In the genomic region with DNA sequence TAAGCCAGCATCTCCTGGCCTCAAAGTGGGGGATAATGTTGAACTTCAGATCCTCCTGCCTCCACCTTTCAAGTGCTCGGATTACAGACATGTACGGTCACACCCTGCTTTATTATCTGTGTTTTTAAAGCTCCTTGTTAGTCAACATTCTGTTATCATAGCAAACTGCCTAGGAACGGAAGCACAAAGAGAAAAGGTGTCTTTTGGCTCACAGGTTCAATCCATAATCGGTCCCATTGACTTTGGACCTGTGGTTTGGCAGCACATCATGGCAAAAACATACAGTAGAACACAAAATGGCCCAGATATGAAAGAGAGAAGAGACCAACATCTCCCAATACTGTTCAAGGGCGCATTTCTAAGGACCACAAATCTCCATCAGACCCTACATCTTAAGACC, we compare ENCODE assay signal across 19 mouse cellular contexts. TPM values are rescaled to one million over a fixed set of nuclear protein-coding genes. Genes with fewer than 3 reads are reported as not detected.
DNase-seq lines count a peak whose midpoint lies in the region; ATAC-seq and TF ChIP-seq lines count a peak whose summit lies in the region.
"Had no signal": no experiment of that assay in that cellular context is flagged by ENCODE, and none has a peak within 500 bp of the region (broad histone marks: within the 10 kb centered on the region; RNA-seq: fewer than 3 reads in every experiment).

No protein-coding gene starts in this region.

- no peak overlapping the region for H3K4me3 ChIP-seq in liver, adult 2 months (ENCODE audit: insufficient read depth, low read depth, low read length)
- no peak overlapping the region for H3K4me3 ChIP-seq in liver, embryonic 12.5 days

- peak overlapping the region; percentile 79 for H3K27ac ChIP-seq in liver, adult 2 months (replicated peaks; ENCODE audit: insufficient read depth, low read depth, low read length)
- no peak overlapping the region for H3K27ac ChIP-seq in liver, embryonic 12.5 days

- H3K4me1 ChIP-seq in liver, adult 2 months (ENCODE audit: control insufficient read depth, insufficient read depth, low read length), result peaks cover 8% of the 10 kb centered on the region
- peaks cover 5% of the 10 kb centered on the region; the same call in 1 of the 2 replicates for H3K4me1 ChIP-seq in liver, embryonic 12.5 days

- ATAC-seq in liver, embryonic 12.5 days, result no peak
- ATAC-seq: activated CD4-positive, CD25-positive, alpha-beta regulatory T cell, adult 4 months; CD4-positive, CD25-positive, alpha-beta regulatory T cell, adult 4 months; Patski had no signal

- intact Hi-C loops in heart, postnatal 25 days (cut with DNase I), result no loop called here

- no peak for TF ChIP-seq POLR2A in liver, adult 2 months (IDR thresholded peaks at IDR 0.05; ENCODE audit: extremely low read depth, insufficient read depth, low read length)

- WGBS in liver, adult 2 months, result 33% methylated on average over 5 of the region's 5 CpGs
- 64% methylated on average over 5 of the region's 5 CpGs for WGBS in liver, embryonic 12.5 days (ENCODE audit: insufficient replicate concordance)

- H3K27me3 ChIP-seq in liver, adult 2 months (ENCODE audit: control insufficient read depth, insufficient read depth, low read length), result no peaks in the 10 kb centered on the region
- no peaks in the 10 kb centered on the region for H3K27me3 ChIP-seq in liver, embryonic 12.5 days (replicated peaks)
- H3K27me3 ChIP-seq: CH12.LX, Patski had no signal

- no peaks in the 10 kb centered on the region for H3K9me3 ChIP-seq in liver, embryonic 12.5 days (replicated peaks)
- H3K9me3 ChIP-seq: G1E had no signal

- peak; percentile 34 for DNase-seq in heart, adult 11 months
- DNase-seq in heart, postnatal 25 days (ENCODE audit: low spot score), result no peak
- peak; percentile 91 for DNase-seq in liver, adult 2 months (ENCODE audit: extremely low read depth, low read depth, low spot score)
- DNase-seq: adrenal gland, adult 2 months; adrenal gland, adult 8-10 months; adrenal gland, postnatal 10 days; adrenal gland, postnatal 14 days; adrenal gland, postnatal 25 days; adrenal gland, postnatal 36 days; B cell, adult 2 months; cerebellum, adult 11 months; cerebellum, adult 11-12 months; cerebellum, adult 18-20 months had no signal

- no peaks in the 10 kb centered on the region for H3K36me3 ChIP-seq in liver, adult 2 months (ENCODE audit: control insufficient read depth, insufficient read depth, low read length)
- H3K36me3 ChIP-seq in liver, embryonic 12.5 days, result no peaks in the 10 kb centered on the region
- H3K36me3 ChIP-seq: G1E had no signal

- H3K79me2 ChIP-seq in liver, adult 2 months (ENCODE audit: control insufficient read depth, insufficient read depth, low read length), result no peaks in the 10 kb centered on the region

- no peak for TF ChIP-seq CTCF in liver, adult 2 months (IDR thresholded peaks at IDR 0.05; ENCODE audit: low read depth, low read length)

- no peak overlapping the region for H3K9ac ChIP-seq in liver, adult 2 months (ENCODE audit: low read depth, low read length)
- no peak overlapping the region for H3K9ac ChIP-seq in liver, embryonic 12.5 days

- H3K4me2 ChIP-seq in liver, embryonic 12.5 days, result no peak overlapping the region

RNA-seq across cellular contexts. Expression of a gene that starts 13.1 kb away (rescaled TPM):
- total RNA-seq in heart, postnatal 25 days (2021), result 10 to 100 TPM; 60.8 to 61.5 TPM
- total RNA-seq in liver, adult 2 months (2014; rRNA removed), result 28.6 and 35.1 TPM in 2 replicates
- polyA plus RNA-seq in liver, adult 2 months (2012; rRNA removed), result 89.5 and 94.4 TPM in 2 replicates
- 78.5 and 84.3 TPM in 2 replicates for polyA plus RNA-seq in liver, embryonic 12.5 days (2016; fragmentation: Nextera tagmentation; extraction: Ambion mirVana)

RNA-seq across cellular contexts. Expression of a gene that starts 13.6 kb away (rescaled TPM):
- not detected for total RNA-seq in heart, postnatal 25 days (2021)
- total RNA-seq in liver, adult 2 months (2014; rRNA removed), result 0.55 TPM in 1 of 2 replicates, not detected in the other
- 0.45 and 0.58 TPM in 2 replicates for polyA plus RNA-seq in liver, adult 2 months (2012; rRNA removed)
- polyA plus RNA-seq in liver, embryonic 12.5 days (2016; fragmentation: Nextera tagmentation; extraction: Ambion mirVana), result 2.5 and 3.4 TPM in 2 replicates
- total RNA-seq: adrenal gland, adult 2 months; adrenal gland, postnatal 14 days had no signal
- polyA plus RNA-seq: activated CD4-positive, CD25-positive, alpha-beta regulatory T cell, adult 4 months; CD4-positive, CD25-positive, alpha-beta regulatory T cell, adult 4 months had no signal
